Mouse (Mus musculus): ENCODE data around the gene Slc29a3. TPM values are rescaled to one million over a fixed set of nuclear protein-coding genes. Genes with fewer than 3 reads are reported as not detected.
"Not testable (repeated sequence)": the region's sequence is repeated elsewhere in the genome, so short reads cannot be mapped to it uniquely, and the experiment has no call there.

Slc29a3 gene
- polyA plus RNA-seq, 1 experiment from 2014 or later, result 3.9 TPM

GRCm38 (mm10) chr10:60743681-60744080 is 8.9 kb downstream of the Slc29a3 start:
- ATAC-seq (no peak), DNase-seq (no peak)
- Histone ChIP-seq H3K4me2 (ENCODE audit: low read depth, low read length) (no peak overlapping the region), H3K36me3 (replicated peaks; ENCODE audit: insufficient read depth, low read length) (0 out of 2 replicates have a peak, but pooled peaks cover 3% of the 10 kb centered on the region), H3K9ac (replicated peaks) (no peak overlapping the region), H3K27me3 (ENCODE audit: insufficient read depth, low read length) (no peaks in the 10 kb centered on the region), H3K9me3 (ENCODE audit: low read length) (no peaks in the 10 kb centered on the region), H3K4me1 (ENCODE audit: insufficient read depth) (peaks cover 9% of the 10 kb centered on the region), H3K4me3 (ENCODE audit: low read depth, low read length) (no peak overlapping the region), H3K27ac (ENCODE audit: low read depth) (0 out of 2 replicates have a peak overlapping the region, but pooled peaks have one; percentile 6)
- TF ChIP-seq CTCF (IDR thresholded peaks at IDR 0.05; ENCODE audit: low read depth) (no peak), EP300 (IDR thresholded peaks at IDR 0.05; ENCODE audit: low read depth) (no peak)
- 54% methylated on average over 9 of the region's 9 CpGs for WGBS (ENCODE audit: insufficient replicate concordance)

GRCm38 (mm10) chr10:60742942-60743341 is 9.7 kb downstream of the Slc29a3 start:
- 80% methylated on average over 6 of the region's 6 CpGs for WGBS (ENCODE audit: insufficient replicate concordance)
- Histone ChIP-seq H3K4me1 (ENCODE audit: insufficient read depth) (peaks cover 9% of the 10 kb centered on the region), H3K9ac (replicated peaks) (no peak overlapping the region), H3K27ac (ENCODE audit: low read depth) (no peak overlapping the region), H3K4me3 (ENCODE audit: low read depth, low read length) (no peak overlapping the region), H3K4me2 (ENCODE audit: low read depth, low read length) (no peak overlapping the region), H3K9me3 (ENCODE audit: low read length) (no peaks in the 10 kb centered on the region), H3K36me3 (replicated peaks; ENCODE audit: insufficient read depth, low read length) (0 out of 2 replicates have a peak, but pooled peaks cover under 1% of the 10 kb centered on the region), H3K27me3 (ENCODE audit: insufficient read depth, low read length) (no peaks in the 10 kb centered on the region)
- TF ChIP-seq CTCF (IDR thresholded peaks at IDR 0.05; ENCODE audit: low read depth), result no peak
- no peak for TF ChIP-seq EP300 (IDR thresholded peaks at IDR 0.05; ENCODE audit: low read depth)
- DNase-seq (no peak), ATAC-seq (no peak)

DNA sequence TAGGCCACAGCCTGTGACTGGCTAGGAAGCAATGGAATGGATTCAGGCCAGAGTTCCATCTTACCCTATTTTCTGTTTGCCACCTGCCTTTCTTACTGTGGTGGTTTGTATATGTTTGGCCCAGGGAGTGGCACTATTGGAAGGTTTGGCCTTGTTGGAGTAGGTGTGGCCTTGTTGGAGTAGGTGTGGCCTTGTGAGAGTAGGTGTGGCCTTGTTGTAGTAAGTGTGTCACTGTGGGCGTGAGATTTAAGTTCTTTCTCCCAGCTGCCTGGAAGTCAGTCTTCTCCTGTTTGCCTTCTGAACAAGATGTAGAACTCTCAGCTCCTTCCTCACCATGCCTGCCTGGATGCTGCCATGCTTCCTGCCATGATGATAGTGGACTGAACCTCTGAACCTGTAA is 10.3 kb downstream of the Slc29a3 start:
- not testable (repeated sequence) for ATAC-seq; H3K9me3 ChIP-seq (ENCODE audit: low read length); H3K27me3 ChIP-seq (ENCODE audit: insufficient read depth, low read length); H3K9ac ChIP-seq (replicated peaks); H3K4me3 ChIP-seq (ENCODE audit: low read depth, low read length); H3K36me3 ChIP-seq (replicated peaks; ENCODE audit: insufficient read depth, low read length); H3K4me2 ChIP-seq (ENCODE audit: low read depth, low read length); H3K4me1 ChIP-seq (ENCODE audit: insufficient read depth); DNase-seq; H3K27ac ChIP-seq (ENCODE audit: low read depth)
- WGBS (ENCODE audit: insufficient replicate concordance), result 71% methylated on average over 1 of the region's 1 CpGs

DNA sequence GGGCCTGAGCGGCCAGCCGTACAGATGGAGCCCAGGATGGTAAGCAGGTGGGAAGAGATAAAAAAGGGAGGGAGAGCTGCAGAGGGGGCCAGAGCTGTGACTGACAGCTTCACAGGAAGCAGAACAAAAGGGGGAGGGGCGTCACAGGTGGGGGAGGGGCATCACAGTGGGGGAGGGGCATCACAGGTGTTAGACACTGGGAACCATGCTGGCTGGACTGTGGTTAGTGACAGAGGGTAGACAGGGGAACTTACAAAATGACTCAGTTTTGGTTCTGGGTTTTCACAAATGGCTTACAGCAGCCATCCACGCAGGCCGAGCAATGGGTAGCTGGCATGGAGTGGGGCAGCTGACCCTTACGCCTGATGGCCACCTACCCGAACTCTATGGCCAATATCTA is 11.2 kb downstream of the Slc29a3 start:
- H3K4me2 ChIP-seq (ENCODE audit: low read depth, low read length), result no peak overlapping the region
- H3K4me3 ChIP-seq (ENCODE audit: low read depth, low read length), result no peak overlapping the region
- TF ChIP-seq CTCF (IDR thresholded peaks at IDR 0.05; ENCODE audit: low read depth) (no peak), EP300 (IDR thresholded peaks at IDR 0.05; ENCODE audit: low read depth) (no peak)
- no peaks in the 10 kb centered on the region for H3K27me3 ChIP-seq (ENCODE audit: insufficient read depth, low read length)
- DNase-seq (peak; percentile 57), ATAC-seq (peak; percentile 20; the same call in 1 of the 2 replicates)
- H3K36me3 ChIP-seq (replicated peaks; ENCODE audit: insufficient read depth, low read length), result no peaks in the 10 kb centered on the region
- no peaks in the 10 kb centered on the region for H3K9me3 ChIP-seq (ENCODE audit: low read length)
- WGBS (ENCODE audit: insufficient replicate concordance), result 72% methylated on average over 7 of the region's 7 CpGs
- 0 out of 2 replicates have a peak overlapping the region, but pooled peaks have one; percentile 2 for H3K27ac ChIP-seq (ENCODE audit: low read depth)
- peaks cover 9% of the 10 kb centered on the region for H3K4me1 ChIP-seq (ENCODE audit: insufficient read depth)
- no peak overlapping the region for H3K9ac ChIP-seq (replicated peaks)

- TF ChIP-seq EP300 (IDR thresholded peaks at IDR 0.05; ENCODE audit: low read depth) (no peak), CTCF (IDR thresholded peaks at IDR 0.05; ENCODE audit: low read depth) (no peak)
- Histone ChIP-seq H3K4me3 (ENCODE audit: low read depth, low read length) (no peak overlapping the region), H3K4me1 (ENCODE audit: insufficient read depth) (peaks cover 9% of the 10 kb centered on the region), H3K4me2 (ENCODE audit: low read depth, low read length) (no peak overlapping the region), H3K27me3 (ENCODE audit: insufficient read depth, low read length) (no peaks in the 10 kb centered on the region), H3K9ac (replicated peaks) (no peak overlapping the region), H3K27ac (ENCODE audit: low read depth) (peak overlapping the region; percentile 60), H3K36me3 (replicated peaks; ENCODE audit: insufficient read depth, low read length) (no peaks in the 10 kb centered on the region), H3K9me3 (ENCODE audit: low read length) (no peaks in the 10 kb centered on the region)
- 41% methylated on average over 4 of the region's 4 CpGs for WGBS (ENCODE audit: insufficient replicate concordance)
- DNase-seq (no peak), ATAC-seq (peak; percentile 12; the same call in 1 of the 2 replicates)
Observed at GRCm38 (mm10) chr10:60739619-60740363, 12.8 kb downstream of the Slc29a3 start.

GRCm38 (mm10) chr10:60737886-60738640 is 14.5 kb downstream of the Slc29a3 start:
- Histone ChIP-seq H3K4me1 (ENCODE audit: insufficient read depth) (peaks cover 12% of the 10 kb centered on the region), H3K4me2 (ENCODE audit: low read depth, low read length) (no peak overlapping the region), H3K9me3 (ENCODE audit: low read length) (no peaks in the 10 kb centered on the region), H3K9ac (replicated peaks) (no peak overlapping the region), H3K27me3 (ENCODE audit: insufficient read depth, low read length) (no peaks in the 10 kb centered on the region), H3K4me3 (ENCODE audit: low read depth, low read length) (no peak overlapping the region), H3K36me3 (replicated peaks; ENCODE audit: insufficient read depth, low read length) (no peaks in the 10 kb centered on the region), H3K27ac (ENCODE audit: low read depth) (peak overlapping the region; percentile 60; the same call in 1 of the 2 replicates)
- DNase-seq, result no peak
- no peak for TF ChIP-seq CTCF (IDR thresholded peaks at IDR 0.05; ENCODE audit: low read depth)
- TF ChIP-seq EP300 (IDR thresholded peaks at IDR 0.05; ENCODE audit: low read depth), result no peak
- ATAC-seq, result peak; percentile 24; the same call in 1 of the 2 replicates
- 27% methylated on average over 7 of the region's 9 CpGs for WGBS (ENCODE audit: insufficient replicate concordance)

Measured in liver, postnatal 0 days (tissue).